Mouse (Mus musculus) adrenal gland, adult 8-10 months (tissue): ENCODE data around the gene Polrmt. TPM values are rescaled to one million over a fixed set of nuclear protein-coding genes. Genes with fewer than 3 reads are reported as not detected.
"Not testable (repeated sequence)": the region's sequence is repeated elsewhere in the genome, so short reads cannot be mapped to it uniquely, and the experiment has no call there.

Experiments used
- DNase-seq: peaks from one replicate; pipeline ENCODE4 v3.0.0; 2022
- total RNA-seq, 4 experiments: library from RNA; stranded (reverse); gene quantifications; 2 replicates each; pipeline ENCODE4 v1.2.4; 2022

Gene Polrmt
- total RNA-seq, 4 experiments from 2014 or later = 58.5 to 79.0 (median 70.8) TPM

DNA sequence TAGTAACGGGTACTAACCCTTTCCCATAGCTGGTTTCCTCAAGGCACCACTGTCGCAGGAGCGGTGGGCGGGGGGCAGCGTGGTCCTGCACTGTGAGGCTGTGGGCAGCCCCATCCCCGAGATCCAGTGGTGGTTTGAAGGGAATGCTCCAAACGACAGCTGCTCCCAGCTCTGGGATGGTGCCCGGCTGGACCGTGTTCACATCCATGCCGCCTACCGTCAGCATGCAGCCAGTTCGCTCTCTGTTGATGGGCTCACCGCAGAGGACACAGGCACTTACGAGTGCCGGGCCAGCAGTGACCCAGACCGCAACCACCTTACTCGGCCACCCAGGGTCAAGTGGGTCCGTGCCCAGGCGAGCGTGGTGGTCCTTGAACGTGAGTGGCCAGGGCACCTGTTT lies 37.7 kb downstream of the Polrmt start:
- no peak for DNase-seq

DNA sequence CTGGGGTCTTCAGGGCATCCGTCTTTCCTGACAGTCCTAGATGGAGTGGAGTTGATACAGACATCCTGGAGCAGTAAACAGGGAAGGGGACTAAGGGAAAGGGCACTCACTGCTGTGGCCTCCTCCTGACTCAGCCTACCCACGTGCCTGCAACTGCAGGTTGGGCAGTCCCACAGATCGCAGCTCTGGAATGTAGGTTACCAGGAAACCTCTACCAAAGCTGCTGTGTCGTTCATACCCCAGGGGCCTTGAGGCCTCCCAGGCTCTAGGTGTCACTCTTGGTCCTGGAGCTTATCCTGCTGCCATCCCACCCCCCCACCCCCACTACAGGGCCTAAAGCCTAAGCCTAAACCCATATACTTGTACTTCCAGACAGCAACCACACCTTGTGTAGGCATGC lies 38.6 kb downstream of the Polrmt start:
- DNase-seq = no peak

- DNase-seq = no peak
These were observed 39.2 kb downstream of the Polrmt start for GRCm38 (mm10) chr10:79707162-79707561.

DNA sequence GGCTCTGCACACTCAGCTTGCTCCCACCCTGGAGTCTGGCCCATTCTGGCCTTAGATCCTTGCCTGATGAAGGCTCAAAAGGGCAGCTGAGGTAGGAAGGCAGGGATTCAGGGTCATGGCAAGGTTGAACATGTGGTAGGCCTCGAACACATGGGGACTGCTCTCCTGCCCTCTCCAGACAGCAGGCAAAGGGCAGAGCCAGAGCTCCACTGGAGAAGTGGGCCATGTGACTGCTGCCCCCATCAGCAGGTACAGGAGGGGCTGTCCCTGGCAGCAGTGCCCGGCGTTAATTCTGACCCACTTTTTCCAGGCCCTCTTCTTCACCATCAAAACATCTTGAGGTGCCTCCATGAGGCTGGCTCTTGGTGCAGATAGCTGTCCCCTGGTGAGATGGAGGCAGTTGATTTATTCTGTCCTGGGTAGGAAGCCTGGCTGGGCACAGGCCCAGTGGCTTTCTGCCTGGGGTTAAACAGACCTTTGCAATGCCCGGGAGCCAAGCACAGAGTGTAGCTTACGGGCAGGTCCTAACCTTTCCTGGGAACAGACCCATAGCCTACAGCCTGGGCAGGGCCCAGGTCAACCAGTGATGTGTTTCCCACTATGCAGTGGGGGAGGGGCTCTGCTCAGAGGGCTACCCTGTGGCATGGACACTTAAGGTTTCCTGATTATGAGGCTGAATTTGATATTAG lies 39.8 kb downstream of the Polrmt start:
- DNase-seq = no peak

- DNase-seq = no peak
These were observed 40.4 kb downstream of the Polrmt start for GRCm38 (mm10) chr10:79705951-79706350.

DNA sequence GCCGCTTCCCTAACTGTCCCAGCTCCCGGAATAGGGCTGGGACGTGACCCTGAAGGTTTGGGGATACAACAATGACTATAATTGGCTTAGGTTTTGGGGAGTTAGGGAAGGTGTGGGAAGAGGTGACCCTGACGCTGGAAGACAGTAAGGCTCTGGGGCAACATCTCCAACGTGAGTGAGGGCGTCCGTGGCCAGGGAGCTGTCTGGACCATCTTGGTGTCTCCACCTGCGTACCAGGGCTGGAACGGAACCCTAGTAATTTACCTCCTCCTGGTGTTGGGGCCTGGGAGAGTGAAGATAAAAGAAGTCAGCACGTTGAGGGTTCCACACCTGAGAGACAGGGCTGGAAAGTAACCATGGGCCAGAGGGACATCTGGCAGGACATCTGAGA lies 41.4 kb downstream of the Polrmt start:
- DNase-seq = no peak

- DNase-seq = peak; percentile 98
These were observed 42.1 kb downstream of the Polrmt start, which contains the start of gene Bsg for GRCm38 (mm10) chr10:79704065-79704969. Bsg (plus strand) TSS chr10:79704491.

GRCm38 (mm10) chr10:79703541-79703940 lies 42.8 kb downstream of the Polrmt start:
- no peak for DNase-seq

DNA sequence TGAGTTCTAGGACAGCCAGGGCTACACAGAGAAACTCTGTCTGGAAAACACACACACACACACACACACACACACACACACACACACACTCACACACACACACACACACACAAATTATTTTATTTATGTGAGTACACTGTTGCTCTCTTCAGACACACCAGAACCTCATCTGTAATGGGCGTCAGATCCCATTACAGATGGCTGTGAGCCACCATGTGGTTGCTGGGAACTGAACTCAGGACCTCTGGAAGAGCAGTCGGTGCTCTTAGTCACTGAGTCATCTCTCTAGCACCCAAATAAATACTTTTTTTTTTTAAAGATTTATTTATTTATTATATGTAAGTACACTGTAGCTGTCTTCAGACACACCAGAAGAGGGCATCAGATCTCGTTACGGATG lies 43.4 kb downstream of the Polrmt start:
- DNase-seq = not testable (repeated sequence)

- no peak for DNase-seq
These were observed 44.8 kb downstream of the Polrmt start for GRCm38 (mm10) chr10:79701443-79702129.

DNA sequence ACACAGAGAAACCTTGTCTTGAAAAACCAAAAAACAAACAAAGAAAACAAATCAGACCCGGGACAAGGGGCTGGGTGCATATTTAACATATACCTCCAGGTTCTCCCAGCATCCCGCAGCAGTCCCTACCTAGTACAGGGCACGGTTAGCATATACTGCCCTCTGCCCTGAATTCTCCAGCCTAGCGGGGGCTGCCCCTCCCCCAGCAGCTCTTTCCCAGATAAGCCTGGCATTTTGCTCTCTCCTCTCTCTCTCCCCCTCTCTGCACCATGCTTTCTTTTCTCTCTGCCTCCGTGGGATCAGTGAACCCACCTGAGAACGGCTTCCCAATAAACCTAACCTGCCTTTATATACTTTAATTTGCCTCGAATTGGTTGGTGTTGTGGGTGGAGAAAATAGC lies 45.7 kb downstream of the Polrmt start:
- DNase-seq = no peak

DNA sequence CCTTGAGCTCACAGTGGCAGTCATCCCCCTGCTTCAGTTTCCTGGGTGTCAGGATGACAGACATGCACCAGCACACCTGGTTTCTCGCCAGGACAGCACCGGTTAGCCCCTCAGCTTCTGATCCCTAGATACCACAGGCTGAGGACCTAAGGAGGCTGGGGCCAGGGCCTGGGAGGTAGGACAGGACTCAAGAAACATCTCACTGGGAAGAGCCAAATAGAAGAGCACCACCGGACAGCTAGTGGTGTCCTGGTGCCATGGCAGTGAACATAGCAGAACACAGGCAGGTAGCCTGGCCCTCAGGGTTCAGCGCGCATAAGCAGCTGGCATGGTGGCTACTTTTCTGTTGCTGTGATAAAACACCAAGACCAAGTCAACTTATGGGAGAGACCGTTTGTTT lies 47.9 kb downstream of the Polrmt start:
- no peak for DNase-seq

DNA sequence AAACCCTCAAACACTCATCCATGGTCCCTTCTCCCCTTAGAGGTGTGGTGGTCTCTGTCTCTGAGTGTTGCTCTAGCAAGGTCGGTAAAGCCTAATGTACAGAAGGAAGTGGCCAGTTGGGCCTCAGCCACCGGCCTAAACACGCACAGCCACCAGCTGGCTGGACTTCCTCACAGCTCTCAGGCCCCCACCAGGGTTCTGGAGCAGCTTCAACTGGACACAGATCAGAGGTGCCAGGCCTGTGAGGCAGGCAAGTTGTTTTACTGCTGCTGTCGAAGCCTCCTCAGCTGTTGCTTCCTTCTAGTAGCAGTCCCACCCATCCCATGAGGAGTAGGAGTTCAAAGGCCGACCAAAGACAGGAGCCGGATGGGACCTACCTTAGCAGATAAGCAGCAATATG lies 48.5 kb downstream of the Polrmt start:
- no peak for DNase-seq

- no peak for DNase-seq
These were observed 50.2 kb downstream of the Polrmt start for GRCm38 (mm10) chr10:79696129-79696651.

GRCm38 (mm10) chr10:79695231-79696128 lies 50.9 kb downstream of the Polrmt start:
- DNase-seq = no peak

- DNase-seq = no peak
These were observed 52.1 kb downstream of the Polrmt start for GRCm38 (mm10) chr10:79694379-79694655.

DNA sequence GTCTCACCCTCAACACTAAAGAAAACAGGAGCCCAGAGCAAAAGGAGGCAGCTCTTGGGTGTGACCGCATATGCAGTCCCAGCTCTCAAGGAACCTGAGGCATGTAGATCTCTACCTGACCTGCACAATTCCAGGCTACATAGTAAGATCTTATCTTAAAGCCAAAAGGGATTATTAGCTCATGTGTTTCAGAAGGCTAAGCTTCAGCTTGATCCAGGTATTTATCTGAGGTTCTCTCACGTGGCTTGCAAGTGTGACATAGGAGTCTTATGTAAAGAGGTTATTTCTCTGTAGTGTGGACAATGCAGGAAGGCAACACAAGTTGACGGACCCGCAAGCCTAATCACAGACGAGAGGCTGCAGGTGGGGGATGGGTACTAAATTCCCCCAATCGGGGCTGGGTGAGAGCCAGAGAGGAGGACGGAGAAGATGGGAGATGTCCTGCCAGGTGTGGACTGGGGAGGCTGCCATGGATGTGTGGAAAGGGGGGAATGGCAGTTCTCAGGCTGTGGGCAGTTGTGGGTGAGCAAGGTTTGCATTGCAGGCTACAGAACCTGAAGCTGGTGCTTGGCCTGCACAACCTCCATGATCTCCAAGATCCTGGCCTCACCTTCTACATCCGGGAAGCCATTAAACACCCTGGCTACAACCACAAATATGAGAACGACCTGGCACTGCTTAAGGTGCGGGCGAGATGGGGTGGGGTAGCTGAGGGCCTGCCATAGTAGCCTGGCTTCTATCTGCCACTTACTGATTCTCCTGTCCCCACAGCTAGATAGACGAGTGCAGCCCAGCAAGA lies 52.6 kb downstream of the Polrmt start:
- DNase-seq = no peak

- no peak for DNase-seq
These were observed 54.3 kb downstream of the Polrmt start for GRCm38 (mm10) chr10:79691986-79692548.

- DNase-seq = no peak
These were observed 57.2 kb downstream of the Polrmt start for GRCm38 (mm10) chr10:79689178-79689577.

DNA sequence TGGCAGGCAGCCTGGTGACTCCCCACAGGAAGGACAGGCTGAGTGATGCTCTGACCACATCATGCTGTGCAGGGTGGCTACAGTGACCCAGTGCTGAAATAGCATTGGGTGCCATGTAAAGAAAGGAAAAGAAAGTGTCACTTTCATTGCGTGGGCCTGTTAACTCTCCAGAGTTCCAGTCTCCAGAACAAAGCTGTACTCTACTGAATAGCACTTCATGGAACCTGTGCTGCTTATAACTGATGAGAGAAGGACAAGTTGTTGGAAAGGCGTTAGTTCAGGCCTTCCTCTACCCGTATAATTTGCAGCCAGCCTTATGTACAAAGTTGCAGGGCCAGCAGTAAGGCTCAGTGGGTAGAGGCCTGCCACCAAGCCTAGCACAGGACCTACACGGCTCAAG lies 57.7 kb downstream of the Polrmt start, which contains the start of gene Gzmm:
Gene Gzmm, plus strand, starts transcription at position 301 of the 400 bp plus-strand sequence.
- no peak for DNase-seq

GRCm38 (mm10) chr10:79687513-79687912 lies 58.9 kb downstream of the Polrmt start:
- DNase-seq = no peak
